Mouse (Mus musculus) ovary, adult 18-20 months (tissue): ENCODE measurements at regions not wholly inside any gene's neighbourhood (a gene's known extent, or its start where the extent isn't known, plus 50 kb on each side); places are given as distances from the start of the nearest gene placed in this dataset.
A peak's percentile ranks its signal among the peaks of the same experiment; 100 is the strongest.

Experiments used
- DNase-seq: peaks from one replicate; pipeline ENCODE4 v3.0.0; 2022; ENCODE audit warnings: low spot score, mixed read lengths

- no peak for DNase-seq
Observed at GRCm38 (mm10) chr17:83935232-83935631, 87.5 kb upstream of the Haao start.

- DNase-seq: no peak
Observed at GRCm38 (mm10) chr17:83933743-83934142, 86.0 kb upstream of the Haao start.

- no peak for DNase-seq
Observed at GRCm38 (mm10) chr17:83930401-83930800, 82.6 kb upstream of the Haao start.

GRCm38 (mm10) chr17:83927749-83928387 is 80.1 kb upstream of the Haao start:
- DNase-seq: no peak

- DNase-seq: no peak
Observed at GRCm38 (mm10) chr17:83924259-83924922, 76.6 kb upstream of the Haao start.

GRCm38 (mm10) chr17:83920894-83921293 is 73.1 kb upstream of the Haao start:
- no peak for DNase-seq

- DNase-seq: no peak
Observed at GRCm38 (mm10) chr17:83920225-83920624, 72.5 kb upstream of the Haao start.

- DNase-seq: no peak
Observed at GRCm38 (mm10) chr17:83918413-83919139, 70.8 kb upstream of the Haao start.

- no peak for DNase-seq
Observed at GRCm38 (mm10) chr17:83917781-83918180, 70.0 kb upstream of the Haao start.

- DNase-seq: peak; percentile 45
Observed at GRCm38 (mm10) chr17:83916684-83917166, 69.0 kb upstream of the Haao start.

GRCm38 (mm10) chr17:83915034-83915433 is 67.3 kb upstream of the Haao start:
- DNase-seq: no peak

- DNase-seq: no peak
Observed at GRCm38 (mm10) chr17:83914603-83915002, 66.8 kb upstream of the Haao start.

GRCm38 (mm10) chr17:83913711-83914415 is 66.1 kb upstream of the Haao start:
- DNase-seq: peak; percentile 78

GRCm38 (mm10) chr17:83912421-83912820 is 64.7 kb upstream of the Haao start:
- no peak for DNase-seq

GRCm38 (mm10) chr17:83908811-83909210 is 61.0 kb upstream of the Haao start:
- no peak for DNase-seq

- no peak for DNase-seq
Observed at GRCm38 (mm10) chr17:83907538-83907937, 59.8 kb upstream of the Haao start.

GRCm38 (mm10) chr17:83906751-83907537 is 59.2 kb upstream of the Haao start:
- no peak for DNase-seq

- DNase-seq: peak; percentile 50
Observed at GRCm38 (mm10) chr17:83903467-83903866, 55.7 kb upstream of the Haao start.

- no peak for DNase-seq
Observed at GRCm38 (mm10) chr17:83902523-83902922, 54.8 kb upstream of the Haao start.

- DNase-seq: no peak
Observed at GRCm38 (mm10) chr17:83902091-83902490, 54.3 kb upstream of the Haao start.

GRCm38 (mm10) chr17:83899588-83900152 is 51.9 kb upstream of the Haao start:
- no peak for DNase-seq
